8 mouse cellular contexts compared by ENCODE assay signal in the genomic region with DNA sequence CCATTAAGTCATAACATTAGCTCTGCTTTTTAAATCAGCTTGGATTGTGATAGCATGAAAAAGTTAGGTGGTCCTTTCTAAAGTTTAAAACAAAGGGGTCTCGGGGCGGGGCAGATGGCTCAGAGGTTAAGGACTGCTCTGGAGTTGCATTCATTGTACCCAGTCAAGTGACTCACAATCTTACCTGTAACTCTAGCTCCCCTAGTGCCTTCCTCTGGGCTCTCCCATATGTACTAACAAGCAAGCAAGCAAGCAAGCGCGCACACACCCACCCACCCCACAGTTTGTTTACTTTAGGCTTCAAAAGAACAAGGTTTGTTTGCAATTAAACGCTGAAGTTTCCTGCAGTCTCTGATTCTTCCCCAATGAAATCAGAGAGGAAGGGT.
DNase-seq lines count a peak whose midpoint lies in the region; ATAC-seq lines count a peak whose summit lies in the region.

No protein-coding gene starts in this region.

- peak overlapping the region; percentile 94 for H3K4me2 ChIP-seq in heart, embryonic 12.5 days
- peak overlapping the region; percentile 89 for H3K4me2 ChIP-seq in forebrain, embryonic 11.5 days (ENCODE audit: low read depth, low read length, severe bottlenecking)
- peak overlapping the region; percentile 82 for H3K4me2 ChIP-seq in limb, embryonic 12.5 days

- peaks cover 39% of the 10 kb centered on the region for H3K27me3 ChIP-seq in heart, embryonic 12.5 days (replicated peaks)
- H3K27me3 ChIP-seq in forebrain, embryonic 11.5 days (ENCODE audit: control insufficient read depth, insufficient read depth, low read length), result no peaks in the 10 kb centered on the region
- peaks cover 24% of the 10 kb centered on the region; the same call in 1 of the 2 replicates for H3K27me3 ChIP-seq in limb, embryonic 12.5 days
- H3K27me3 ChIP-seq in splenic B cell, adult 2 months (ENCODE audit: control insufficient read depth, insufficient read depth, low read length, poor library complexity, severe bottlenecking), result no peaks in the 10 kb centered on the region

- peak overlapping the region; percentile 50 for H3K4me3 ChIP-seq in heart, embryonic 12.5 days
- peak overlapping the region; percentile 41 for H3K4me3 ChIP-seq in forebrain, embryonic 11.5 days (ENCODE audit: low read depth, low read length)
- peak overlapping the region; percentile 40 for H3K4me3 ChIP-seq in limb, embryonic 12.5 days (replicated peaks)

- DNase-seq in heart, adult 8-10 months (ENCODE audit: low spot score), result no peak
- peak; percentile 17 for DNase-seq in Muller cell, postnatal 12 days (ENCODE audit: inconsistent ontology term)
- DNase-seq in forebrain, embryonic 11.5 days (ENCODE audit: low spot score), result no peak
- DNase-seq in splenic B cell, adult 2 months (ENCODE audit: low read depth, low spot score), result peak; percentile 36
- no peak for DNase-seq in thymus, postnatal 25 days

- no peaks in the 10 kb centered on the region for H3K36me3 ChIP-seq in heart, embryonic 12.5 days
- H3K36me3 ChIP-seq in forebrain, embryonic 11.5 days (ENCODE audit: control insufficient read depth, insufficient read depth, low read length), result no peaks in the 10 kb centered on the region
- H3K36me3 ChIP-seq in limb, embryonic 12.5 days, result no peaks in the 10 kb centered on the region
- no peaks in the 10 kb centered on the region for H3K36me3 ChIP-seq in splenic B cell, adult 2 months (ENCODE audit: control insufficient read depth, insufficient read depth, low read length, poor library complexity, severe bottlenecking)

- H3K9ac ChIP-seq in heart, embryonic 12.5 days, result no peak overlapping the region
- peak overlapping the region; percentile 56; the same call in 1 of the 2 replicates for H3K9ac ChIP-seq in forebrain, embryonic 11.5 days (ENCODE audit: low read length)
- no peak overlapping the region; the same call in 1 of the 2 replicates for H3K9ac ChIP-seq in limb, embryonic 12.5 days (replicated peaks)

- no peak overlapping the region for H3K27ac ChIP-seq in heart, embryonic 12.5 days (ENCODE audit: poor library complexity, severe bottlenecking)
- peak overlapping the region; percentile 81; the same call in 1 of the 2 replicates for H3K27ac ChIP-seq in forebrain, embryonic 11.5 days (ENCODE audit: low read depth, low read length)
- no peak overlapping the region for H3K27ac ChIP-seq in limb, embryonic 12.5 days

- peaks cover 14% of the 10 kb centered on the region; the same call in 1 of the 2 replicates for H3K4me1 ChIP-seq in heart, embryonic 12.5 days (replicated peaks)
- no peaks in the 10 kb centered on the region; the same call in 1 of the 2 replicates for H3K4me1 ChIP-seq in forebrain, embryonic 11.5 days (replicated peaks; ENCODE audit: control insufficient read depth, insufficient read depth, low read length)
- H3K4me1 ChIP-seq in limb, embryonic 12.5 days (replicated peaks), result peaks cover 17% of the 10 kb centered on the region

- ATAC-seq in heart, embryonic 12.5 days (ENCODE audit: insufficient number of reproducible peaks, low FRiP score), result no peak
- peak; percentile 45; the same call in 1 of the 2 replicates for ATAC-seq in forebrain, embryonic 11.5 days (replicated peaks; ENCODE audit: low FRiP score)
- ATAC-seq in limb, embryonic 12.5 days (ENCODE audit: insufficient number of reproducible peaks, insufficient read depth, low FRiP score, low TSS enrichment, low read depth), result peak; percentile 43; the same call in 1 of the 2 replicates
- ATAC-seq in erythroid progenitor cell, adult 5-6 weeks (replicated peaks; ENCODE audit: low FRiP score, poor library complexity, severe bottlenecking), result no peak

- 2% methylated on average over 5 of the region's 5 CpGs for WGBS in heart, embryonic 12.5 days
- WGBS in forebrain, embryonic 11.5 days, result 1% methylated on average over 5 of the region's 5 CpGs
- 0% methylated on average over 5 of the region's 5 CpGs for WGBS in limb, embryonic 12.5 days

- H3K9me3 ChIP-seq in heart, embryonic 12.5 days (replicated peaks), result peaks cover 4% of the 10 kb centered on the region; the same call in 1 of the 2 replicates
- H3K9me3 ChIP-seq in forebrain, embryonic 11.5 days (ENCODE audit: control insufficient read depth, low read length), result no peaks in the 10 kb centered on the region; the same call in 1 of the 2 replicates
- H3K9me3 ChIP-seq in limb, embryonic 12.5 days, result 0 out of 2 replicates have a peak, but pooled peaks cover 3% of the 10 kb centered on the region

Comparison
In these comparisons a context has a peak if more than half of its experiments do, and no peak if none do; other contexts are left out.
1. ATAC-seq: peak in forebrain, embryonic 11.5 days (single experiment) and limb, embryonic 12.5 days (single experiment); none in heart, embryonic 12.5 days (single experiment) and erythroid progenitor cell, adult 5-6 weeks (single experiment).
2. DNase-seq: peak in Muller cell, postnatal 12 days (single experiment) and splenic B cell, adult 2 months (single experiment); none in heart, adult 8-10 months (single experiment), forebrain, embryonic 11.5 days (single experiment) and thymus, postnatal 25 days (single experiment).
3. Peak in every context shown above with its lines, with median percentiles within 50 percentile points of each other: H3K4me2 ChIP-seq and H3K4me3 ChIP-seq.